Mouse (Mus musculus): ENCODE results near the gene Olfr693. TPM values are rescaled to one million over a fixed set of nuclear protein-coding genes. Genes with fewer than 3 reads are reported as not detected.

Gene Olfr693
- polyA plus RNA-seq, 1 experiment from 2014 or later: not detected

DNA sequence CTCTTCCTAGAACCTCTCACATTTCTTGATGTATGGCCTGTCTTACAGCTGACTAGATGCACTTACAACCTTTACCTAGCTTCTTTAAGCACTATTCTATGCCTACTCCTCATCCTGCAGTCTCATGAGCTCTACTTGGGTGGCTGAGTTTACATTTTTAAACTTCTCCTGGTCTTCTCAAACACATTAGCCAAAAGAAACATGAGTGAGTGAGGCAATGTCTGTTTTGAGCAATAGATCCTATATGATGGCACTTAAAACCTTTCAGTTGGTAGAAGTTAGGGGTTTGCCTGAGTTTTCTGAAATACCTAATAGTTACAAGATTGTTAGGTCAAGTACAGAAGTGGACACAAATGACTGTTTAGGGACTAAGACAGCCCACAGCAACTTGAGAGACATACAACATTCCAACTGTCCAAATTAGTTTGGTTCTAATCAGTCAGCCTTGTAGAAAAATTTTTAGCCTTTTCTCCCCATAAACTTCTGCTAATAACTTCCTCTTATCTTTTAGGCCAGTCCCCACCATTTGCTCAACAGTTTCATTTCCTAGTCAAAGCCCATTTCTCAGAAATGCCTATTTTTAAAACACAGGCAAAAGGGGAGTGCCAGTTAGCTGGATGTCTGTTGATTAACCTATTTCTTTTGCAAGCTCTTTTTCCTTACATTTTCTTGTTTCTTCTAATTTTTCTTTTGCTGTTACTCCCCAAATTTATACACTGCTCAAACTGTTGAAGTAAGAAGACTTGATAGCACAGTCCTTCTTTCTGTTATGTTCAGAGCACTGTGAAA, 28.6 kb downstream of the Olfr693 start:
- H3K4me2 ChIP-seq: no peak overlapping the region
- H3K27ac ChIP-seq (ENCODE audit: low read depth, low read length): no peak overlapping the region
- ATAC-seq (ENCODE audit: low FRiP score): no peak
- H3K9ac ChIP-seq (ENCODE audit: low read length): no peak overlapping the region
- H3K36me3 ChIP-seq (ENCODE audit: control insufficient read depth, insufficient read depth, low read length): no peaks in the 10 kb centered on the region
- no peak for DNase-seq (ENCODE audit: low spot score, missing footprints)
- H3K9me3 ChIP-seq (ENCODE audit: control insufficient read depth, low read length): no peaks in the 10 kb centered on the region
- H3K4me1 ChIP-seq (ENCODE audit: control insufficient read depth, insufficient read depth, low read length): no peaks in the 10 kb centered on the region
- no peak overlapping the region for H3K4me3 ChIP-seq (ENCODE audit: low read depth, low read length)
- no peaks in the 10 kb centered on the region for H3K27me3 ChIP-seq (ENCODE audit: control insufficient read depth, insufficient read depth, low read length)

DNA sequence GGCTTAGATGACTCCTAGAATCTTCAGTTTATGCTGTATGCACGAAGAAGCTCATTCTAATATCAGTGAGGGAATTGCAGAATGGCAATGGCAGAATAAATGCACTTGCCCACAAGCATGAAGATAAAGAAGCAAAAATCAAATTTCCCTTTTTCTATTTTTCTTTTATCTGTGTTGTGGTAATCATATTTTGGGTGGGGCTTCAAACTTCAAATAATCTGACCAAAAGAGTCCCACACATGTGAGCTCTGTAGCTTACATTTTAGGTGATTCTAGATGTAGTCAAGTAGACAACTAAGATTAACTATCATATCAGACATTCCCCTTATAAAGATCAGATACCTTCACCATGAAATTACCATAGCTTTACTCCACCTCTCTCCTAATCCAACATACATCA, 30.6 kb downstream of the Olfr693 start:
- 86% methylated on average over 1 of the region's 1 CpGs for WGBS
- H3K4me3 ChIP-seq (ENCODE audit: low read depth, low read length): no peak overlapping the region
- H3K9ac ChIP-seq (ENCODE audit: low read length): no peak overlapping the region
- H3K4me2 ChIP-seq: no peak overlapping the region
- no peaks in the 10 kb centered on the region for H3K9me3 ChIP-seq (ENCODE audit: control insufficient read depth, low read length)
- no peaks in the 10 kb centered on the region for H3K36me3 ChIP-seq (ENCODE audit: control insufficient read depth, insufficient read depth, low read length)
- no peaks in the 10 kb centered on the region for H3K4me1 ChIP-seq (ENCODE audit: control insufficient read depth, insufficient read depth, low read length)
- ATAC-seq (ENCODE audit: low FRiP score) (no peak), DNase-seq (ENCODE audit: low spot score, missing footprints) (no peak)
- H3K27me3 ChIP-seq (ENCODE audit: control insufficient read depth, insufficient read depth, low read length): no peaks in the 10 kb centered on the region
- H3K27ac ChIP-seq (ENCODE audit: low read depth, low read length): no peak overlapping the region

DNA sequence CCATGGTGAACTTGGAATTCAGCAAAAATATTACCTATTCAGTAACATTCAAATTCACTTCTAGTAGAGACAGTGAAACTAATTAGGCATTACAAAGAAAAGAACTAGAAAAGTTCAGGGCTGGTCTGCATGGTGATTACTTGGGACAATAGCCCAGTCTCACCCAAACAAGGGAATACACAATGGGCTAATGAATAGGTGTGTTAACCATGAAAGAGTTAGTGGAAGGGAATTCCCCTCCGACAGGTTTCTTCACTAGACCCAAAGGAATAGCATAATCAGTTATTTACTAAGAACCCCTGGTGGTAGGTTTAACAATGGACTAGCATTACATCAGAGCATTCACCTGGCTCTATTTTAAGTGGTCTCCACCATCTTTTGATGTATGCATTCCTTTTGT, 35.1 kb downstream of the Olfr693 start:
- no peak for ATAC-seq (ENCODE audit: low FRiP score)
- WGBS: 76% methylated on average over 1 of the region's 1 CpGs

DNA sequence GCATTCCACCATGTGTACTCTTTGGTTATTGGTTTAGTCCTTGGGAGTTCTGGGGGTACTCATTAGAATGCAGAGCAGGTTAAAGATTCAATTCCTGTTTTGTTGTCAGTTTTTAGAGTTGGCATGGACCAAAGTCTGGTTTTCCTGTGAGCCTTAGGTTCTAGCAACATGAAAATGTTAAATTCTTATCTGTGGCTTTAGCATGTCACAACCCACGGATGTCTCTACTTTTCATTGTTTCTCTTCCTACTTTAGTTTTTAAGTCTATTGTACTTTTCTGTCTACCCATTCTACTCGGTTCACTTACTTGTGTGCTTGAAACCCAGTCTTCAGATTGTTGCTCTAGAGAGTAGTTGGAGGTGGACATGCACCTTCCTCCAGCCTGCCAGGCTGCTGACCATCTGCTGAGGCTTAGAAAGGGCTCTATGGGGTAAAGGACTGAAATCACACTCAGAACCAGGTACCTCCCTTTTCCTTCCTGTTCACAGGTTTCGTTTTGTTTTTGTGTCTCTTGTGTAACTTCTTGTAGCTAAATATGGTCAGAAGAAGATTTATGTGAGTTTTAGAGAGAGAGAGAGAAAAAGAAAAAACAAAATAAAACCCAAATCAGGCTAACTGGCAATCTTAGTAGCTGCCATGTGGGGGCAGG, 36.0 kb downstream of the Olfr693 start:
- no peaks in the 10 kb centered on the region for H3K36me3 ChIP-seq (ENCODE audit: control insufficient read depth, insufficient read depth, low read length)
- WGBS: 75% methylated on average over 3 of the region's 3 CpGs
- no peak for DNase-seq (ENCODE audit: low spot score, missing footprints)
- no peaks in the 10 kb centered on the region for H3K27me3 ChIP-seq (ENCODE audit: control insufficient read depth, insufficient read depth, low read length)
- H3K27ac ChIP-seq (ENCODE audit: low read depth, low read length): no peak overlapping the region
- no peaks in the 10 kb centered on the region for H3K4me1 ChIP-seq (ENCODE audit: control insufficient read depth, insufficient read depth, low read length)
- no peak overlapping the region for H3K9ac ChIP-seq (ENCODE audit: low read length)
- no peak for ATAC-seq (ENCODE audit: low FRiP score)
- no peak overlapping the region for H3K4me3 ChIP-seq (ENCODE audit: low read depth, low read length)
- H3K4me2 ChIP-seq: no peak overlapping the region
- H3K9me3 ChIP-seq (ENCODE audit: control insufficient read depth, low read length): no peaks in the 10 kb centered on the region

More for the DNA sequence above, 35.1 kb downstream of the Olfr693 start:
- Histone ChIP-seq H3K4me1 (ENCODE audit: control insufficient read depth, insufficient read depth, low read length) (no peaks in the 10 kb centered on the region), H3K4me3 (ENCODE audit: low read depth, low read length) (no peak overlapping the region), H3K36me3 (ENCODE audit: control insufficient read depth, insufficient read depth, low read length) (no peaks in the 10 kb centered on the region), H3K4me2 (no peak overlapping the region), H3K27me3 (ENCODE audit: control insufficient read depth, insufficient read depth, low read length) (no peaks in the 10 kb centered on the region), H3K9me3 (ENCODE audit: control insufficient read depth, low read length) (no peaks in the 10 kb centered on the region), H3K27ac (ENCODE audit: low read depth, low read length) (no peak overlapping the region), H3K9ac (ENCODE audit: low read length) (no peak overlapping the region)
- DNase-seq (ENCODE audit: low spot score, missing footprints): no peak

DNA sequence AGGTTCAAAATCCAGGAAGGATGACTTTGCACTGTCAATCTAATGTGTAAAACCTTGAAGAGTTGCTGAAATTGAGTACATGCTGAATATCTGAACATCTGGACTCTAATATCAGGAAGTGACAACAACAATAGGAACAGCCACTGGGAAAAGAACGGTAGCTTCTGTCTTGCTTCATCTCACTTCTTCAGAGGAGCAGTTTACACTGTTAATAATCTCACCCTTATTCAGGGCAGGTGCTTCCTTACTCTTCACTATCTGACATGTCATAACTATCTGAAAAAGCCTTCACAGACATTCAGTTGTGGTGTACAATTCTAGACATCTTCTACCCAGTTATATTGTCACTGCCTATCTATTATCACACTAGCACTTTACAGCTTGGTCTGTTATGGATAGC, 39.5 kb downstream of the Olfr693 start:
- Histone ChIP-seq H3K27me3 (ENCODE audit: control insufficient read depth, insufficient read depth, low read length) (no peaks in the 10 kb centered on the region), H3K9ac (ENCODE audit: low read length) (no peak overlapping the region), H3K36me3 (ENCODE audit: control insufficient read depth, insufficient read depth, low read length) (no peaks in the 10 kb centered on the region), H3K27ac (ENCODE audit: low read depth, low read length) (no peak overlapping the region), H3K4me1 (ENCODE audit: control insufficient read depth, insufficient read depth, low read length) (no peaks in the 10 kb centered on the region), H3K4me3 (ENCODE audit: low read depth, low read length) (no peak overlapping the region), H3K4me2 (no peak overlapping the region), H3K9me3 (ENCODE audit: control insufficient read depth, low read length) (no peaks in the 10 kb centered on the region)
- DNase-seq (ENCODE audit: low spot score, missing footprints) (no peak), ATAC-seq (ENCODE audit: low FRiP score) (no peak)
- 78% methylated on average over 1 of the region's 1 CpGs for WGBS

DNA sequence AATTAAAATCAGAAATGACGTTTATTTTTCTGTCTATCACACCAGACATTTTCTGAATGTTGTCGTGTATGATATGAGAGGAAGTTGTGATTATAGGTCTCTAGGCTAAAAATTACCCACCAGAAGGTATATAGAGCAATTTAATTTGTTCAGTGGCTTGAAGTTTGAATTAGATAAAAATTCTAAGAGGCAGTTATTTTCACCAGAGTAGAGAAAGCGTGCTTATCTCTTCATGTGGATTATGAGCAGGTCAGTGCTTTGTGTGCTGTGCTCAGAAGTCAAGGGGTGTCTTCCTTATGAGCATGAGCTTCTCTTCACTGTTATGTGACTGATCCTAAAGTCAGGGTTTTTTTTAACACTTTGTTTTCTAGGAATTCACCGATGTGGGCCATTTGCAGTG, 44.8 kb downstream of the Olfr693 start:
- Histone ChIP-seq H3K27me3 (ENCODE audit: control insufficient read depth, insufficient read depth, low read length) (no peaks in the 10 kb centered on the region), H3K27ac (ENCODE audit: low read depth, low read length) (no peak overlapping the region), H3K36me3 (ENCODE audit: control insufficient read depth, insufficient read depth, low read length) (no peaks in the 10 kb centered on the region), H3K9ac (ENCODE audit: low read length) (no peak overlapping the region), H3K4me3 (ENCODE audit: low read depth, low read length) (no peak overlapping the region), H3K9me3 (ENCODE audit: control insufficient read depth, low read length) (no peaks in the 10 kb centered on the region), H3K4me1 (ENCODE audit: control insufficient read depth, insufficient read depth, low read length) (no peaks in the 10 kb centered on the region), H3K4me2 (no peak overlapping the region)
- ATAC-seq (ENCODE audit: low FRiP score) (no peak), DNase-seq (ENCODE audit: low spot score, missing footprints) (no peak)
- WGBS: 87% methylated on average over 4 of the region's 4 CpGs

Other genes starting within 250 kb of the Olfr693 start
- not detected in 2 replicates for gene Olfr694, start 11.2 kb upstream of the Olfr693 start, polyA plus RNA-seq (2014; fragmentation: Nextera tagmentation; extraction: Ambion mirVana)
- gene Olfr695, start 35.8 kb upstream of the Olfr693 start, polyA plus RNA-seq (2014; fragmentation: Nextera tagmentation; extraction: Ambion mirVana): not detected in 2 replicates
- gene Olfr697, start 61.9 kb upstream of the Olfr693 start, polyA plus RNA-seq (2014; fragmentation: Nextera tagmentation; extraction: Ambion mirVana): not detected in 2 replicates
- gene Olfr698, start 74.8 kb upstream of the Olfr693 start, polyA plus RNA-seq (2014; fragmentation: Nextera tagmentation; extraction: Ambion mirVana): not detected in 2 replicates
- gene Olfr699, start 112.6 kb upstream of the Olfr693 start, polyA plus RNA-seq (2014; fragmentation: Nextera tagmentation; extraction: Ambion mirVana): not detected in 2 replicates
- not detected in 2 replicates for gene Olfr700, start 128.2 kb upstream of the Olfr693 start, polyA plus RNA-seq (2014; fragmentation: Nextera tagmentation; extraction: Ambion mirVana)
- gene Olfr701, start 133.5 kb upstream of the Olfr693 start, polyA plus RNA-seq (2014; fragmentation: Nextera tagmentation; extraction: Ambion mirVana): not detected in 2 replicates
- not detected in 2 replicates for gene Olfr702, start 153.3 kb upstream of the Olfr693 start, polyA plus RNA-seq (2014; fragmentation: Nextera tagmentation; extraction: Ambion mirVana)
- not detected in 2 replicates for gene Olfr703, start 162.8 kb upstream of the Olfr693 start, polyA plus RNA-seq (2014; fragmentation: Nextera tagmentation; extraction: Ambion mirVana)
- not detected in 2 replicates for gene Olfr704, start 182.6 kb upstream of the Olfr693 start, polyA plus RNA-seq (2014; fragmentation: Nextera tagmentation; extraction: Ambion mirVana)
- not detected in 2 replicates for gene Olfr705, start 196.3 kb upstream of the Olfr693 start, polyA plus RNA-seq (2014; fragmentation: Nextera tagmentation; extraction: Ambion mirVana)
- gene Olfr706, start 207.6 kb upstream of the Olfr693 start, polyA plus RNA-seq (2014; fragmentation: Nextera tagmentation; extraction: Ambion mirVana): not detected in 2 replicates
- gene Olfr707, start 220.7 kb upstream of the Olfr693 start, polyA plus RNA-seq (2014; fragmentation: Nextera tagmentation; extraction: Ambion mirVana): not detected in 2 replicates
- gene Olfr1532-ps1, start 227.4 kb upstream of the Olfr693 start, polyA plus RNA-seq (2014; fragmentation: Nextera tagmentation; extraction: Ambion mirVana): not detected in 2 replicates